Mouse (Mus musculus): ENCODE results near the gene Foxp1.

GRCm38 (mm10) chr6:99200656-99201055 is 321.9 kb downstream of the Foxp1 start:
- TF ChIP-seq POLR2A (IDR thresholded peaks at IDR 0.05; ENCODE audit: borderline replicate concordance, low read depth, low read length) (no peak), CTCF (IDR thresholded peaks at IDR 0.05; ENCODE audit: low read depth, low read length) (no peak)
